Mouse (Mus musculus): Measurements from ENCODE around the gene Hoxa3. TPM values are rescaled to one million over a fixed set of nuclear protein-coding genes. Genes with fewer than 3 reads are reported as not detected.
A peak's percentile ranks its signal among the peaks of the same experiment; 100 is the strongest.

Gene Hoxa3
- polyA plus RNA-seq, 3 experiments from 2014 or later = not detected

DNA sequence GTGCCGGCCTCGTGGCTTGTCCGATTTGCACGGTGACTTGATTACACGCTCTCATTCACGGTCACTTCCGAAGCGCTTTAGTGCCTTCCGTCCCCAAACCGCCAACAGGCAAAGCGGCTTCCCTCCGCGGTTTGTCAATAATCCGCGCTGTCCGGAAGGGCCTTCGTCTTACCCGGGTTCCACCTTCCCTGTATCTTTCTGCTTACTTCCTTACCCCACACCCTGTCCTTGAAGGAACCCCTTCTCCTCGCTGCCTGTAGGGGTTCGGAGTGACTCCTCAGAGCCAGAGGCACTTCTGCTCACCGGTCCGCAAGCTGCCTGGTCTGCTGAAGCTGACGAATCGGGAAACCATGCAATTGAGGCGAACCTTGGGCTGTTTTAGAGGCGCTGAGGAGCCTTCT, 33.3 kb upstream of the Hoxa3 start:
- ATAC-seq = peak; percentile 24

DNA sequence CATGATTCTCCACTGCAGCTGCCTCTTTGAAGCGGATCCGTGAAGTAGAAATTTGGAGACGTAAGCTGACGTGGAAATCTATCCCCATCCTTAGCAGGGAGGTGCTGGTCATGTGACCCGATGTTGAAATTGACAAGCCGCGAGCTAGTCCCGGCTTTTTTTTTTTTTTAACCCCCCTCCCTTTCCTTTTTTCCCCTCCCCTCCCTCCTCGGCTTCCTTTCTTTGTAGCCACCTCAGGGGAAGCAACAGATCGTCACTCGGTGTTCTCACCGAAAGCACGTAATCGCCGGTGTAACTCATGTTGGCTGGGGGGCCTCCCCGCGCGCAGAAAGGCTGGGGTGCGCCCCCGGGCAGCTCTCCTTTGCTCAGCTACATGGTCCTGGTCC, 32.6 kb upstream of the Hoxa3 start, which contains the start of gene Hoxa11:
Gene Hoxa11, minus strand, starts transcription at position 54 of the 386 bp plus-strand sequence.
- ATAC-seq = peak; percentile 30

DNA sequence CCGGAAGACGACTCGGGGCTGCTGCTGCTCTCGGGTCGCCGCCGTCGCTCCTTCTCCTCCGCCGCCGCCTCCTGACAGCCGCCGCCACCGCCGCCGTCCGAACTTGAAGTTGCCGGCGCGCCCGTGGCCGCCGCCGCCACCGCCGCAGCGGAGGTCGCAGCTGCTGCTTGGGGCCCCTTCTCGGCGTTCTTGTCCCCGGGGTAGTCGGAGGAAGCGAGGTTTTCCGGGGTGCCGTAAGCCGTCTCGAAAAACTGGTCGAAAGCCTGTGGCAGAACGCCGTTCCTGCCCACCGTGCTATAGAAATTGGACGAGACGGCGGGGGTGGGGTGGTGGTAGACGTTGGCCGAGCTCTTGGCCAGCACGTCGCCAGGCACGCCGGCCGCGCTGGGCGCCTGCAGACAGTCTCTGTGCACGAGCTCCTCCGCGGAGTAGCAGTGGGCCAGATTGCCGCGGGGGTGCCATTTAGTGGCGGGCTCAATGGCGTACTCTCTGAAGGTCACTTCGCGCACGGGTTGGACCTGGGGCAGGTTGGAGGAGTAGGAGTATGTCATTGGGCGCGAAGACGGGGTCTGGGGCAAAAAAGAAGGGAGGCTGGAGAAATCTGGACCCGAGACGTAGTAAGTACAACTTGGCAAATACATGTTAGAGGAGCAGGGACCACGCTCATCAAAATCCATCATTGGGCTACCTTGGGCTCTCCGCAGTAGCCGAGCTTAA, 32.1 kb upstream of the Hoxa3 start:
- no peak for ATAC-seq

DNA sequence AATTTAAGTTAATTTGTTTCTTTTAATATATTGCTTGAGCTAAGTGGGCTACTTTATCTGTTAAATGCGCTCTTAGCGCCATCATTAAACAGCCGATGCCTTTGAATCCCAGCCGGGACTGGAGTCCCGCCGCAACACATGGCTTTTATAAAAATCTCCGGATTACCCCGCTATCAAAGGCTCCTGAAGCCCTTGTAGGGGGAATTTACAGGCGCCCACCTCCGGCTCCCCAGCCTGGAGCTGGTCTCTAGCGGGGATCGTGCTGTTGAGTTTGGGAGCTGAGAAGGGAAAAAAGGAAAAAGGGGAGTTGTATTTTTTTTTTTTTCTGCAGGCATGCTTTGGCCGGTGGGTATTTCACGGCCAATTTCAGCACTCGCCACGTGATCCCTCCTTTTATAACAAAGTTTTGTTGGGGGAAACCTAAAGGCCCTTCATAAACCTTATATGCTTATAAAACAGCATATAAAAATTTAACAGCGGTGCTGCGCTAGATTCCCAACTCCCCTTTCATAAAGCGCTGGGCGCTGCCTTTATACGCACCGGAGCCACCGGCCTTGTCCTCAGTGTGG, 31.4 kb upstream of the Hoxa3 start:
- ATAC-seq = no peak

DNA sequence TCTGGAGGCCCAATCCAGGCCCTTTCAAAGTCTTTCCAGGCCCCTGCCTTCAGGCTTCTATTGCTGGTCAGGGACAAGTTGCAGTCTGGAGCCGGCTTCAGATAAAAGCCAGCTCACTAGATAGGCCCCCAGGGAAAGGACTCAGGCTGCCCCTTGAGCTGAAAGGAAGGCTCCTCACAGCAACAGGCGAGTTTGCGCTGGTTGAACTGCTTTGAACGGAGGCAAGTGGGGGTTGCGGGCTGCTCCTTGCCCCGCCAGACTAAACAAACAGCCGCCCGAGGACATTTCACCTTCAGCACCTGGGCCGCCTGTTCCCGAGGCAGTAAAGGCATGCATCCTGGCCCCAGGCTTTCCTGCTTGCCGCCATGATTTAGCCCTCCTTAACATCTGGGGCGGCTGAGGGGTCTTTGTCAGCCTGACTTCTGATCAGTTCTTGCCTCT, 30.6 kb upstream of the Hoxa3 start:
- no peak for ATAC-seq

DNA sequence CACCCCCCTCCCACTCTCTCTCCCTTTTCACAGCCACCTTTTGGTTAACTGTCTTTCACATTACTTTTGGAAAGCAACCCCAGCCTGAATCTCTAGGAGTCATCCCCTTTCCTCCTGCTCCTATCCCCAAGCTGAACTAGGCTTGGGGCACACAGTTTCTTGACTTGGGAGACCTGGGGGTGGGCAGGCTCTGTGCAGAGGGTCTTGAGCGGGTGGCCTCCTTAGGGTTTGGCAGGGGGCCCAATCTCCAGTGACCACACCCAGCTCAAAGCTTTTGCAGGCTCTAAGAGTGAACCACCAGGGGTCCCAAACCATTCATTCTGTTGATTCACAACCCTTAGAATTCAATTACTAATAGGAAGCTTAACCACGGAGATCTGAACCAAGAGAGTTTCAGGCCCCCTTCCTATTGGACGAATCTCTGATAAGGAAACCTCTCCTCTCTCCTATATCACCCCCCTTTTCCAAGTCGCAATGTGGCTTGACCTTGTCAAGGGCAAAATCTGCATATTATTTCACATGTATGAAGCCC, 29.7 kb upstream of the Hoxa3 start:
- ATAC-seq = no peak

DNA sequence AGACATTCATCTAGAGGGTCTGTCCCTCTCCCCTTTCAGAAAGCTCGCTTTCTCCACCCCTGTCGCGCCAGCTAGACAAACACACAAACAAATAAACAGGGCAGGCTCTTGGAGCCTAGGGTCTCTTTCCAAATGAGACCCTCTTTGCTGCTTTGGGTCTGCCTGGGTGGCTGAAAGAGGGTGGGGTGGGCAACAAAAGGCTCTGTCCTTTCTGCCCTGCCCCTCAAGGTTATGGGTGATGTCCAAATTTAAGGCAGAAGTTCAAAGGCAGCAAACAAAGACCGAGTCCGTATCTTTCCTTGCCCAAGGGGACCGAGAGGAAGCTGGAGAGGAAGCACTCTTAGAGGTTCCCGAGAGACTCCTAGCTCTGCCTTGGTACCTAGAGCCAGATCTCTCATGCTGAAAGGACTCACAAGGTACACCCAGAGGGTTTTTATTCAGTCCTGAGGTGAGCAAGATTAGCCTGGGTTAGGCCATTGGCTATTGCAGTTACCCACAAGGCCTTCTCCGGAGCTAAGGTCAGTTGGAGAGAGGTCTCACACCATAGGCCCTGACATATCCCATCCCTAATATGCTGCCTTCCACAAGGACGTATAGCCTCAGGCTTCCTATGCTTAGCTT, 28.0 kb upstream of the Hoxa3 start:
- ATAC-seq = no peak

DNA sequence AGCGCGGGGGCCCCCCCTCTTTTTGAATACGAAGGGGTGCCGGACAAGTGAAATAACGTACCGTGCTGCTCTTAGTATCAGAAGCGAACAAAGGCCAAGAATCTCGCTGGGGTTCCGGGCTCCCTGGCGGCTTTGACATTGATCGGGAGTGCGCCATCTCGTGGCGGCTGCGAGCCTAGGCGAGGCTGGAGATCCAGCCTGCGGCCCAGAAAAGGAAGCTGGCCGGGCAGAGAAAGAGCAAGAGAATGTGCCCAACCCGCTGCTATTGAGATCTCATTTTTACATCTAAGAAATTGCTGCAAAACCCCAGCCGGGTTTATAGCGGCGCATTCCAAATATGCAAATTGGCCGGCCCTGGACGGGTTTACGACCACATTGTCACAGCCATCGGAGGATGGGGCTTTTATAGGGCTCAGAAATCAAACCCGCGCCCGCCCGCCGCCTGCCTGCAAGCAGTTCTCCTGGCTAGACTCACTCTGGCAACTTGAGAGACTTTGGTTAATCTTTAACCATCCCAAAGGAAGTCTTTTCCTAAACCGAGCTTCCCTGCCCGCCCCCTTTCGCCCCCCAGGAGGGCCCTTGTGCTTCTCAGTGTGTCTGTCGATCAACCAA, 27.4 kb upstream of the Hoxa3 start, which contains the start of gene Hoxa10:
Gene Hoxa10, minus strand, starts transcription at position 466 of the 612 bp plus-strand sequence.
- peak; percentile 79 for ATAC-seq

DNA sequence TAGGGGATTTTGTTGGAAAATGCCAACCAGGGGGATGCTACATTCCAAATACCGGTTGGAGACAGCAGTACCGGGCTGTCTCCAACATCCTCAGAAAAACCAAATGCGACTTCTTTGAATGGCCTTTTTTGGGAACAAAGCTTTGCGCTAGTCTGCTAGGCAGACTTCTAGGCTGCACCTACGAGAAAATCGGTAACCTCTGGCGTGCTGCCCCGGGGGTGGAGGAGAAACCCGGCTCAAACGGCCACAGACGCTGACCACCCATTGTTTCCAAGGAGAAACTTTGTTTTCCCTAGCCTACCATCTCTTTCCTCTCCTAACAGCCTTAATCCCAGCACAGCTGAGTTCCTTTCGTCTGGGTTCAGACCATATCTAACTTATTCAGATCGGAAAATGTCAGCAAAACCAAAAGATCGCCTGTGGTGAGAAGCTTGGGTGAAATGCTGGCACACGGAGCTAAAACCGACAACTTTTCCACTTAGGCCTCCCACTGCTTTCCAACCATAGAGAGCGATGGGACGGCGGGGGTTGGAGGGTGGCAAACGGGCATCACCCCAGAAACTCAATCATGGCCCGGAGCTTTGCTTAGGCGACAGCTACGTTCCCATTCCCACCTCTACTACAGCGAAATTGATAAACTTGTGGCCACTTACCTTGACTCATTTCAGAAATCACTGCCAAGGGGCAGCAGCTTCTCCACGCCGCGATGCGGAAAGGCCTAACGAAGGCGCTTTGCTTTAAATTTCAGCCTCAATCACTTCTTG, 26.7 kb upstream of the Hoxa3 start:
- ATAC-seq = no peak

DNA sequence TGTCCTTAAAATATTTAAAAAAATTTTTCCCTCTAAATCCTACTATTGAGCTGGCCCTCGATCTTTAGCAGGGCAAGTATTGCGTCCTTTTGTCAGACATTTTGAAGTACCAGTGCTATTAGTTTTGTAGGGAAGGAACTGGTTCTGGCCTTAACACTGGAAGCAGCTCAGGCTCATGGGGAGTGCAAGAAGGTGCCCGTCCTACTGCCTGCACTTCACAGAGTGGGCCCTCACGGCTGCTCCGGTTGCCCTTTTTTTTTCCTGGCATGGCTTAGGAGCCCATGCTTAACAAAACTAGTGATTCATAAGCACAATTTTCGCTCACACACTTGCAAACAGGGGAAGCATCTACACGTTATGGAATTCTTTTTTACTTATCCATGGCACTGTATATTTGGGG, 25.8 kb upstream of the Hoxa3 start:
- ATAC-seq = no peak

DNA sequence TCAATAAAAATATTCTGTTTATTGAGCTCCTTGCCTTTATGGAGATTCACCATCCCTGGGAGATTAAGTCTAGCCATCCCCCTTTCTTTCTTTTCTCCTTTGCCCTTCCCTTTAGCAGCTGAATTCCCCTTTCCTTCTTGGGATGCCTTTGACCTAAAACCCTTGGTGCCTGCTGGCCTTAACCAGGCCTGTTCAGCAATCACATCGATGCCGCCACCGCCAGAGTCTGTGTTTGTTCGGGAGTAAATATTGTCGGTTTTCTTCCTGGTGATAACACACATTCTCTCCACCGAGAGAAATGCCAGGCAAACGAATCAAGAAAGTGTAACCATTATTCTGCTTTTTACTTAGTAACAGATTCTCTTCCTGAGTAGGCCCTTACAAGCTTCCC, 25.0 kb upstream of the Hoxa3 start:
- no peak for ATAC-seq

DNA sequence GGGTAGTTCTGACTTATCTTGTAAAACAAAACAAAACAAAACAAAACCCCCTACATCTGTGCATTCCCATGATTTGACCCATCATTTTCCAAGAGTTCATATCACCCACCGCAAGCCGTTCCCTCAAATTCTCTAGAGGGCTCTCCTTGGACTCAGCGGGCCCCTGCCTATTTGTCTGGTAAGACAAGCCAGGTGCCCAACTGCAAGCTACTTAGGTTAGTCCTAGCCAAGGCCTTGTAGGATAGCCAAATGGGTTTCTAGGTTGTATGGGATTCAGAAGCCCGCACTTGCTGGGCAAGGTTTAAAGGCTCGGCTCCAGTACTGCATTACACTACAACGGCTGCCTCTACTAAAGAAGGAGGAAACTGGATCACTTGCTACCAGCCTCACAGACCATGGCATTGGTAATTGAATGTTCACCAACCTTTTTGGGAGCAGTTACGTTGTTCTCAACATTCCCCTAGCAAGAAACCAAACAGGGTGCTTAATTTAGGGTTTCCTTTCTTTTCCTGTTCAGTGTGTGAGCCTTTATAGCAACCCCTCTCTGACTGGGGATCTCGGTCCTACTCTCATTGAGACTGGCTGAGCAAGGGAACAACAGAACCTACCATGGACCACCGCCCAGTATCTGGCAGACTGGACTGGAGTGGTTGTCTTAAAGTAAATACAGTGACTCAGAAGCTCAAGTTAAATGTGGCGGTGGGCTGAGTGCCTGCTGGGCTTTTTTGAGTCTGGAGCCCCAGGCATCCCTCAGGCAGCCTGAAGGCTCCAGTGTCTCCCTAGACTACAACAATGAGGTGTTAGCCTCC, 24.4 kb upstream of the Hoxa3 start:
- ATAC-seq = no peak

DNA sequence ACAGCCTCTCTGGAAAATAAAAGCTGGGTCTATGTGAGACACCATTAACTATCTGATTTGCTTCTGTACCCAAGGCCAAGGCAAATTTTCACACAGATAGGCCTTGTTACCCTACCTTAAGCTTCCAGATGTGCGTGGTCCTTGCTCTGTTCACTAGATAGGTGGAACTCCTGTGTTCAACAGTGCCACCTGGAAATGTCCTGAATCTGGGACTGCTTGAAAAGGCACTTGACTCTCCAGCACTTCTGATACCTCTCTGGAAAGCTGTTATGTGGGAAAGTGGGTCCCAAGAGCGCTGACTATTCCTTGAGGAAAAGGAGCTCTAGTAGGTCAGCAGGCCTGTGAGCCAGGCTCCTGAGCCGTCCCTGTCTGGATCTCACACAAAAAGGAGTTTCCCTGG, 23.7 kb upstream of the Hoxa3 start:
- ATAC-seq = no peak

DNA sequence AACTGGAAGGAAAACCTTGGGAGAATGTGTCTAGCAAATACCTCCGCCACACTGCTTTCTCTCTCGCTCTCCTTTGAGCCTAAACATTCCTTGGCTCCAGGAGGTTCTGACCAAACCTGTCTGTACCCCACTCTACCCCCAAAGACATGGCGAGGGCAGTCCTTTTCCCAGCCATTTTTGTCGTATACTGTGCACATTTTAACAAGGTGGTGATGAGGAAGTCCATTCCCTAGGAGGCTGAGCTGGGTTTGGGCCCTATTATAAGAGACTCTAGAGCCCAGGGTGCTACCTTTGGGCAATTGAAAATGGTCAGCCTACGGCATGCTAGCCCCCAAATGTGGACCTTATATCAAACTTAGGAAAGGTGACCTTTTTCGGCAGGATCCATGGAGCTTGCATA, 22.7 kb upstream of the Hoxa3 start:
- no peak for ATAC-seq

DNA sequence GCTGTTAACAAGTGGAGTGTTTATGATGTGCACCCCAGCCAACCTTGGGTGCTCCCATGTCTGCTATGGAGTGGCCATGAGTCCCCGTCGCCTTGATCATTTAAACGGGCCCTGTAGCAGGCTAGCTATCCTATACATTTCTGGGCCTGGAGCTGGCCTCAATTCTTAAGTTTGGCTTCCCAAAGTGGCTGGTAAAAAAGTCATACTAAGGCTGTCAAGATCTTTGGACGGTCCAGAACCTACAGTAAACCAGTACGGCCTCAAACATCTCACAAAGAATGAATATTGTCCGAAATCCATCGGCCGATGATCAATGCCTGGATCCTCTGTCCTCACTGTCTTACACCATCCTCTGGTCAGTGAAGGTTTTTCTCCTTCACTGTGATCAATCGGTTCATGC, 22.1 kb upstream of the Hoxa3 start:
- ATAC-seq = no peak

DNA sequence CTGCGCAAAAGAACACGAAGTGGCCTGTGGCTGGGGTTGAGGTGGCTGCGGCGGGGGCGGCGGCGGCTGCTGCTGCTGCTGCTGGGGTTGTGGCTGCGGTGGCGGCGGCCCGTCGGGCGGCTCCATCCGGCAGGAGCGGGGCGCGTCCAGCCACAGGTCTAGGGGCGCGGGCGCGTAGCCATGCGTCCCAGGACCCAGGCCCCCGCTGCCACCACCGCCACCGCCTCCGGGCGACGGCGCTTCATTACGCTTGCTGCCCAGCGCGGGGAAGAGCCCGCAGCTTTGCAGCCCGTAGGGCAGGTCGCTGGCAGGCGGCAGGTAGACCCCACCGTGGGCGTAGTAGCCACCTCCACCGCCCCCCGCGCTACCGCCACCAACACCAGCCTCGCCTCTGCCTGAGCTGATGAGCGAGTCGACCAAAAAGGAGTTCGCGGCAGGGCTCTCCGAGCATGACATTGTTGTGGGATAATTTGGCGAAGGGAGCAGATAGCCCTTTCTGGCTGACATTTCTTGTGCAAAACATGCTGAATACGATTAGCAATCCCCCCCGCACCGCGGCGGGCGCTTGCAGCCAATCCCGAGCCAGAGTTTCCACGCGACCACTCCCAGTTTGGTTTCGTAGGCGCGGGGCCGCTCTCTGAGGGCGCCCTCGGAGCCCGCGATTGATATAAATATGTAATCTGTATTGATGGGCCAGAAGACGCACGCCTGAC, 21.4 kb upstream of the Hoxa3 start:
- no peak for ATAC-seq

DNA sequence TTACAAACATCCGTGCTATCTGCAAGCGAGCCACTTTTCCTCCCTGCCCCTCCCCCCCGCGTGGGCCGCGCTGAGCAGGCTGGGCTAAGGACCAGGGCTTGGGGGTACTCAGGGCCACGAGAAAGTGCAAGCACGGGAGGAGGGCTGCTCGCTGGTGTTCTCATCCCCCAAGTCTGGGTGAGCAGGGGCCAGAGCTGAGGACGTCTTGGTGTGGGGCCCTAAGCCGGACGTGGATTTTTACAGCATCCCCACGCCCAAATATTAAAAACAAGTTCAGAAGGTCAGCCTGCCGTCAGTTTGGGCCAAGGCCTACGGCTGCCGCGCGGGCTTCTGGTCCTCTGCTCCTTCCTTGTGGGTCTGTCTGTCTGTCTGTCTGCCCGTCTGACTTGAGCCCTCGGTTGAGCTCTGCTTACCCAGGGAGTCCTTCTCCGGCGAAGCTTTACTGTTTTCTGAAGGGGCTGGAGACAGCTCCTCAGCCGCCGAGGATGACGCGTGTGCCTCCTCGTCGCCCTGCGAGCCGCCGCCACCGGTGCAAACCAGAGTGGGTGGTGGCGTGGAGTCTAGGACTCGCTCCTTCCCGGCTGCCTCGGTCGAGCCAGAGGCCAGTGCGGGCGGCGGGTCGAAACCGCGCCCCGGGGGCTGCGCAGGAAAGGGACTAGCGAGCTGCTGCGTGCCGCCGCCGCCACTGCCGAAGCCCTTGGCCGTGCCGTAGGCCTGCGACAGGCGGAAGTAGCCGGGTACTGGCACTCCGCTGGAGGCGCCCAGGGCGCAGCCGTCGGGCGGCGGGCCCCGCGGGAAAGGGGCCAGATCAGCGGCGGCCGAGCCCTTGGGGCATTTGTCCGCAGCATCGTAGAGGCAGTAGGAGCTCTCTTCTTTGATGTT, 20.7 kb upstream of the Hoxa3 start:
- no peak for ATAC-seq

DNA sequence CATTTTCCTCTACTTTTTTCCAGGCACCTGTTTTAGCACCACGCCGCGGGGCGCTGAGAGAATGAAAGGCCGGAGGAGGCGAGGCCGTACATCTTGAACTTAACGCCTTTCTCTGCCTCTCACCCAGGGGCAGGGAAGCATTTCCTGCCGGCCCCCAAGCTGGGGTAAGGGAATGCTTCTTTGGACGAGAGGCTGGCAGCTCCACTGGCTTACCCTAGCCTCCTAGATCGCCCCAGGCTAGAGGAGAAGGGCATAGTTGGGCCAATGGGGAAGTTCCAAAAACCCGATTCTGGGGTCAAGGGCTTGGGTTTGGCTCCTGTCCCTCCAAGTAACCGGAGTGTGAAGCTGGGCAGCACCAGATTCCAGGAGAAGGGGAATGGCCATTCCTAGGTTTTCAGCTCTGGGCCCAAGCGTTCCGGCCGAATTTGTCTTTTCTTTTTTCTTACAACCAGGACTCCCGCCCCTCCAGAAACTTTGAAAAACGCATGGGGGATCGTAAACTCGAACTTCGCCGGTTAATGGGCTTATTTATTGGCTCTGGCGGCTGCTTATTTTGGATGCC, 19.9 kb upstream of the Hoxa3 start:
- no peak for ATAC-seq

DNA sequence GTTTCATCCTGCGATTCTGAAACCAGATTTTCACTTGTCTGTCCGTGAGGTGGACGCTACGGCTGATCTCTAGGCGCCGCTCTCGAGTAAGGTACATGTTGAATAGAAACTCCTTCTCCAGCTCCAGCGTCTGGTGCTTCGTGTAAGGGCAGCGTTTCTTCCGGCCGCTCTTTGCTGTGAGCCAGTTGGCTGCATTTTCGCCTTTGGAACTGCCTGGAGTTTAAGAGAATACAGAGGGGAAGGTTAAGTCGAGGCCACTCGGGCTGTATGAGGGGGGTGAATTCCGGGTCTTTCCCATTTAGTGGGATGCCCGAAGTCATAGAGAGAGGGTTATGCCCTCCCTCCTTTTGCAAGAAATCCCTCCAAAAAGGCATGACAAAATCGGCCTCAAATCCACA, 19.4 kb upstream of the Hoxa3 start:
- ATAC-seq = no peak
